Mouse (Mus musculus): Measurements from ENCODE around the gene Macrod1.
"Not testable (repeated sequence)": the region's sequence is repeated elsewhere in the genome, so short reads cannot be mapped to it uniquely, and the experiment has no call there.

Macrod1 gene

DNA sequence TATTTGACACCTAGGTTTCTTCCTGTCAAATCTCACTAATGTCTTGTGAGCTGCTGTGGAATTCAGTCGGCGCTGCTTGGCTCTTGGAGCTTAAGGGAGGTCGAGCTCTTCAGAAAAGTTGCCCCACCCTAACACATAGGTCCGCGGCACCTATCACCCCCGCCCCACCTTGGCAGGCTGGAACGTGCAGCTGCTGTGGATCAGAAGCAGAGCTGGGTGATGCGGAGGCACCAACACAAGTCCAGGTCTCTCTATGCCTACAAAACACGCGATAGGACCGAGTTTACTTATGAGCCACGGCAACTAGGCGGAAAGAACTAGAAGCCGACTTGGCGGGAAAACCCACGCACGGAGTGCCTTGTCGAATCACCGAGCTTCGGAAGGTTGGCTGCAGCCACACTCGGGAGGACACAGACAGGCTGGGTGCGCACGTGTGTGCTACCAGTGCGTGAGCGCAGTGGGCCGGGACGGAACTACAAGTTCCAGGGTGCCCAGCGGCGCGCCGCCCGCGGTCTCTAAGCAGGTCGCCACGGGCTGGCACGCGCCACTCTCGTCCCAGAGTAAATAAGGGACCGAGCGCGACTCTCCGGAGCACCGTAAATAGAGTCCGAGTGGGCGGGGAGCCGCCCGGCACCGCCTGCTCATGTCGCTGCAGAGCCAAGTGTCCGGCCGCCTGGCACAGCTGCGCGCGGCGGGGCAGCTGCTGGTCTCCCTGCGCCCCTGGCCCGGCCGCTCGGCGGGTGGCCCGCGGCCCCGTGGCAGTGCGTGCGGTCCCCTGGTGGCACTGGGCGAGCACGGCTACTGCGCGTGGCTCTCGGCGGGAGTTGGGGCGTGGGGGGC, at the start of gene Macrod1:
Macrod1 (plus strand) TSS at position 563 of the 840 bp plus-strand sequence.
- peak; percentile 86 for DNase-seq

DNA sequence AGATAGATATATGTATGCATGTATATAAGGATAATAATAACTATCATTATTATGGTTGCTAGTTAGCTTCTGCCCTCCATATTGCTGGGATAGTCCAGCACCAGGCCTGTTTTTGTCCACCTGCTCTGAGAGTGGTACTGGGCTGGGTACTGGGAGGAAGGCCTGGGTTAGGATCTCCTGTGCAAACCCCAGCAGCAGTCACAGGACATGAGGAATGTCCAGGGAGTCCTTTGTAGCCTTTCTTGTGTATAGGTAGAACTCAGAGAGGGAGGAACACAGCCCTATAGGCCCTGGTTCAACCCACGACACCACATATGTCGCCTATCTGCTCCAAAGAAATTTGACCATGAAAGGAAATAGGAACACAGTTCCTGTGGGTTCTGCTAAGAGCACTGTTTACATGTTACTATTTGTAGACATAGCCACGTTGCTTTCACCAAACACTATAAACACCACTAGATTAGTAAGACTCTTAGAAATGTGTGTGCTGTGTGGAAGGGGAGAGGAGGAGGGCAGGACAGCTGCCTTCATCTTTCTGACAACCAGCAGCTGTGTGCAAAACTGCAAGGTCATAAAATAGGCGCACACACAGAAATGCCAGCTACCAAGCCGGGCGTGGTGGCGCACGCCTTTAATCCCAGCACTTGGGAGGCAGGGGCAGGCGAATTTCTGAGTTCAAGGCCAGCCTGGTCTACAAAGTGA, 49.6 kb upstream of the Macrod1 start:
- DNase-seq: no peak

- DNase-seq: no peak
Observed at GRCm38 (mm10) chr19:7012426-7012825, 44.2 kb upstream of the Macrod1 start.

DNA sequence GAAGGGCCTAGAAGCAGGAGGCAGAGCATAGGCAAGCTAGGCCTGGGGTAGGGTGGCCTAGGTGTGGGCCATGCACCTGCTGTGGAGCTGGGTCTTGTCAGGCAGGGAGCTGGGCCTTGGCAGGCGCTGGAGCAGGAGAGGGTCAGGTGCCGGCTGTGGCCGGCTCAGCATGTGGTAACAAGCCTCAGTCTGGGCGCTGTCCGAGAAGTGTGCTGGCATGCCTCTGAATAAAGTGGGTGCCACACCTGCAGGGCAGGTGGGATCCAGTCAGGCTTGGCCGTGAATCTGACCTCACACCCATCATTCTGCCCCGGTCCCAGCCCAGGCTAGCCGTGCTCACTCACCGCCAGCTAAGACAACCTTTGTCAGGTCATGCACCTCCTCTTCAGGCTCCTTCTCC, 42.6 kb upstream of the Macrod1 start:
- DNase-seq: no peak

- DNase-seq: no peak
Observed at GRCm38 (mm10) chr19:7014481-7015135, 42.0 kb upstream of the Macrod1 start.

DNA sequence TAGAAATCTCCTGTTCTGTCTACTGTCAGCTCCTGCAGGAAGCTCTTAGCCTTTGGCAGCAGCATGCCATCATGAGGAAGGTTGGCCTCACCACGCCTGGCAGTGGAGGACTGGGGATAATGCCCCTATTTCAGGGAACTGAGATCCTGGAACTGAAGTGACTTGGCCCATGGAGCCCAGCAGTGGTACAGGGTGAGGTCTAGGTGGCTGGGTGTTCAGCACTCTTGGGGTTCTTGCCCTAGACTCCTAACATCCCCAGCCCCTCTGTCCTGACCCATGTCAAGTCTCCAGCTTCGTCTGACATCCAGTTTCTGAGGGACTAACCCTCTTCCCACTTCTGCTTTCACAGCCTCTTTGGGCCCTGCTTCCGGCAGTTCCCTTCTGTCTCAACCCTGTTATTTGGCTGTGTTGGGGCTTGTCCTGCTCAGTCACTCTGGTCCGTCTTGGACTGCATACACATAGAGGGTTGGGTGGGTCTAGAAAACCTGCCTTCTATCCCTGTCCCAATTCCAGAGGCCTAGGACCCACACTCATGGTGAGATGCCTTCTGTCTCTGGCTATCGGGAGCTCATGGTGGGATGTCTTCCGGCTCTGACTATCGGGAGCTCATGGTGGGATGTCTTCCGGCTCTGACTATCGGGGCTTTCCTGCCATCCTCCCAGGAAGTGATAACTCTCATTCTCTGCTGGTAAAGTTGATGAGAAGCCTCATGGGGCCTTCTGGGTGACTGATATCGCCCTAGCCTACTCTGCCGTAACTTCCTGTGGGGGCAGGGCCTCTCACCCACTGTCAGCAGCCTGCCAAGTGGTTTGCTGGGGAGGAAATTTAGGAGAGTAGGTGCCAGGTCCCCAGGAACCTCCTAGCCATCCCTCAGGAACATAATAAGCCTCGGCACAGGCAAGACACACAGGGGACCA, 38.8 kb upstream of the Macrod1 start:
- DNase-seq: no peak

DNA sequence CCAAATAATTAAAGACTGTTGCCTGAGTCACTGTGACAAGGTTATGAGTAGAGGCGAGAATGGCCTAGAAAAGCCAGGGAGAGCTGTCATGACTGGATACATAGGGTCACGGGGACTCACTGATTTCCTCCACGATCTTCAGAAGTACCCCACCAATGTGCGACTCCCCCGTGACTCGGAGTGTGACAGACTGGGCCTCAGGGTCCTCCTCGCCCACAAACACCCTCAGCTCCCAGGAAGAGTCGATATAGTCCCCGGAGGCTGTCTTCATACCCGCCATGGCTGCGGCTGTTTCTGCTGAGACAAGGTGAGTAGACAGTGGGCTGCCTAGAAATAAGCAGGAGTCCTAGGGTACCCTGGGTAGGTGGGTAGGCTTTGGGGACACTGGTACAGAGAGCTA, 38.1 kb upstream of the Macrod1 start:
- no peak for DNase-seq

DNA sequence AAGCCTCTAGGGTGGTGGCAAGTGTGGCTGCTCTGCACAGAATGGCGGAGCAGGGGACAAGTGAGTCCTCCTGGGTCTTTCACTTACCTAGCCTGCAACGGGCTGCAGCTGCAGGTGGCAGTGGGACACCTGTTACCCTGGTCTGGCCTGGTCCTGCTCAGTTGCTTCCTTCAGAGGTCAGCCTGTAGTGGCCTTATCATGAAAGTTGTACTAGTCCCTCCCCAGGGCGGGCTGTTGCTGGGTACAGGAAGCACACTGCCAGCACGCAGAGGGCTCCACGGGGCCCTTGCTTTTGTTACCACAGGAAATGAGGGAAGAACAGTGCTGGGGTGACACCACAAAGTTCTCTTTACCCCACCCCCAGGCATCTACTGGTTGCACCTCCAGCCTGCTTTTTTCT, 37.4 kb upstream of the Macrod1 start, which contains the start of gene Fermt3:
Fermt3 (minus strand) TSS at position 279 of the 400 bp plus-strand sequence.
- DNase-seq: peak; percentile 85

- no peak for DNase-seq
Observed at GRCm38 (mm10) chr19:7020224-7020641, 36.4 kb upstream of the Macrod1 start.

GRCm38 (mm10) chr19:7029531-7029930, 27.1 kb upstream of the Macrod1 start:
- DNase-seq: peak; percentile 55

DNA sequence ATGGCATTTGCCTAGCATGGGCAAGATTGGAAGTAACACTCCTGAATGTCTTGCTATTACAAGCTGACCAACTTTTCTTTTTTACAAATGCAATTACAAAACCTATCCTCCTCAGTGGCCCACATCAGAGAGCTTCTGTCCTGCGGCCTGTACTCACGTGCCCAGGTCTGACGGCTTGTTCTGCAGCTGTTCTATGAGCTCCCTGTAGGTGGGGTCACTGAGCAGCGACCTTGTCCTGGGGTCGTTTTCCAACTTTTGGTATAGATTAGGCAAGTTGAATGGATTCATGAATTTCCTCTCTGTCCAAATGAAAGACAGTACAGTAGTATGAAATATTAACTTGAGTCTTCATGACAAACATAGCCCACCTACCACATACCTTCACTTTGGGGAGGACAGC, 22.6 kb upstream of the Macrod1 start:
- DNase-seq: no peak

GRCm38 (mm10) chr19:7039088-7039720, 17.4 kb upstream of the Macrod1 start:
- DNase-seq: peak; percentile 63

DNA sequence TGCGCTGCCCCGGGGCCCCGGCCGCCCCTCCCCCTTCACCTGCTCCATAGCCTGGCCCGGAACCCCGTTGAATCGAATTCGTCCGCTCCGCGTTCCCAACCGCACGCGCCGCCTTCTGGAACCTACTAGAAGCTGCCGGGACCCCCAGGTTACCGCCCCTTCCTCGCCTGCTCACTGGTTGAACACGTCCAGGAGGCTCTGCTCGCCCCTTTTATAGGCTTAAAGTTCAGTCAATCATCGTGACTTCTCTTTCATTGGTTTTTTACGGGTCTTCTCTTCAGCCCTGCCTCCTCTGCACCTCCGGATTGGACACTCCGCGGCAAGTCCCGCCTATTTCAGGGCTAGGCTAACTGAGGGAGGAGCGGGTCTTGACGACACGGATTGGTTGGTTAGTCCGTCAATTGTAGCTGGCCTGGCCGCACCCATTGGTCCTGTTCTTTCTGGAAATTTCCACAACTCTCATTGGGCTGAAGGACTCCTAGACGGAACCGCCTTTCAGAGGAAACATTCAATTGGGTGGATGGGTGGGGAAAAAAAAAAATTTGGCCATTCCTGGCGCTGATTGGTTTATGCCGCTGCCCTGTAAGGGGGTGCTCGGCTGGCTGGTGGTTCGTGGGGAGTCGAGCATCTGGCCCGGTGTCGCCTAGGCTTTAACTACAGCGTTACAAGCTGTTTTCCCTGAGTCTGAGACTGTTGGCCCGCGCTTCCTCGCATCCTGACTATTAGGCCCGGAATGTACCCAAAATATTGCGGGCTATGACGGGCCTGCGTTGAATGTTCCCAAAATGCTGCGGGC, 16.6 kb upstream of the Macrod1 start, which contains the start of gene Stip1:
Stip1 (minus strand) TSS at position 127 of the 796 bp plus-strand sequence.
- peak; percentile 100 for DNase-seq

- no peak for DNase-seq
Observed at GRCm38 (mm10) chr19:7040637-7041130, 15.9 kb upstream of the Macrod1 start.

DNA sequence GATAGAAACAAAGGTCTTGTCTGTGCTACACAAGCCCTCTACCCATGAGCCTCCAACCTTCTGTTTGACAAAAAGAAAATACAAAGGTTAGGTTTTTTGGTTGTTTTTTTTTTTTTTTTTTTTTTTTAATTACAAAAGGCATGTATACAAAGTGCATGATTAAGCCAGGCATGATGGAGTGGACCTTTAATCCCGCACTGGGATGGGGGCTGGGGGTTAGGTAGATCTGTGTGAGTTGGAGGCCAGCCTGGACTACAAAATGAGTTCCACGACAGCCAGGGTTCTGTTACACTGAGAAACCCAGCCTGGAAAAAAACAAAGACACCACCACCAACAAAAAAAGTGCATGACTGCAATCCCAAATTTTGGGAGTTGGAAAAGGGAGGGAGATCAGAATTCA, 15.4 kb upstream of the Macrod1 start:
- DNase-seq: no peak

- no peak for DNase-seq
Observed at GRCm38 (mm10) chr19:7044279-7044678, 12.3 kb upstream of the Macrod1 start.

DNA sequence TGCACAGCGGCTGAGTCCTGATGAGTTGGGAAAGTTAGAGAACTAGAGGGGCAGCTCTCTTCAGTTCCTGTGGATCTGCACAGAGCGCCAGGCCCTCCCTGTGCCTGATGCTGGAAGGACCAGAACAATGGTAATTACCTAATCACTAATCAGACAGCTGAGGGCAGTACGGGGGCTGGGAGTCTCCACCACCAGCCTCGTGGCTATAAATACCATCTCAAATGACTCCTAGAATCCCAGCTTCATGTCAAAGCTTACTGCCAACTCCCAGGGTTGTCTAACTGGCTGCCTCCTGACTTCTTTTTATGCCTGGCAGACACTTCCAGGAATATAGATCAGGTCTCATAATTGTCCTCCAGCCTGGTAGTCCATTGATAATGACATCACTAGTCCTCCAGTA, 11.9 kb upstream of the Macrod1 start:
- DNase-seq: no peak

GRCm38 (mm10) chr19:7053382-7053781, 3.2 kb upstream of the Macrod1 start:
- not testable (repeated sequence) for DNase-seq

- no peak for DNase-seq
Observed at GRCm38 (mm10) chr19:7054772-7055171, 1.8 kb upstream of the Macrod1 start.

GRCm38 (mm10) chr19:7055173-7055572, 1.4 kb upstream of the Macrod1 start:
- no peak for DNase-seq
